Mouse (Mus musculus): ENCODE measurements around the gene Map3k19. TPM values are rescaled to one million over a fixed set of nuclear protein-coding genes. Genes with fewer than 3 reads are reported as not detected.
A peak's percentile ranks its signal among the peaks of the same experiment; 100 is the strongest.

Gene Map3k19
- not detected in 2 replicates for polyA plus RNA-seq (2016; fragmentation: Nextera tagmentation; extraction: Ambion mirVana)

DNA sequence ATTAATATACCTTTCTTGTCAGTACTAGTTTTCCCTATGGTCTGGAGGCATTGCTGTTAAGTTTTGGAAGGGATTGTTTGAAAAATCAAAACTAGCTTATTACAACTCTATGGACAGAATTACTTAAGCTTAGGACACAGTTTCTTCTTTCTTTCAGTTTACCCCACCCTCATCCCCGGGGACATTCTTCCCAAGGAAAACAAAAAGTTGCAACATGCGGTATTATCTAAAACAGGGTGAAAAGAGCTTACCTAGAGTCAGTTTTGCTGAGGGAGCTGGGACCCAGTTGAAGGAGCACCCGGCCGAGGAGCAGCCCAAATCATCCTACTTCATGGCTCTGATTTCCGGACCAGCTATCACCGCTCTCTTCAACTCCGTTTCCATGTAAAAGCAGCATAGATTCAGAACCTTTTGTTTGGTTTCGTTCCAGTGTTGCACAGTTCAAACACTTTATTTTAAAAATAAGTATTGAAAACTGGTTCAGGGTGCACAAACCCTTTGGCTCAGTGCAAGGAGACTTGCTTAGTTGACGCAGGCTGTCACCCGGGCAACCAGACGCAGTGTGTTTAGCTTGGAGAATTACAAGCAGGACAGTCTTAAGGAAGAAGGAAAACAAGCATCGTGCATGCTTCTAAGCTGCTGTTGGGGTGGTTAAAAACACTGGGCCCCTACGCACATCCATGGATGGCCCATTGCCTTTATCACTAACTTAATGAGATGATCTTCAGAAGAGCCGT is at the start of gene Map3k19:
Gene Map3k19 (minus strand): TSS at position 546 of the 737 bp plus-strand sequence.
- Histone ChIP-seq H3K4me1 (no peaks in the 10 kb centered on the region), H3K9me3 (peaks cover 13% of the 10 kb centered on the region), H3K36me3 (replicated peaks) (no peaks in the 10 kb centered on the region), H3K27ac (no peak within 1 kb of the TSS), H3K27me3 (ENCODE audit: poor library complexity, severe bottlenecking) (no peaks in the 10 kb centered on the region), H3K4me3 (no peak within 1 kb of the TSS)
- no peak for DNase-seq (ENCODE audit: extremely low spot score, low spot score)
- WGBS = 86% methylated on average over 14 of the region's 14 CpGs

GRCm38 (mm10) chr1:127899401-127899800 is 44.6 kb upstream of the Map3k19 start:
- H3K4me1 ChIP-seq = 0 out of 2 replicates have a peak, but pooled peaks cover under 1% of the 10 kb centered on the region
- H3K9me3 ChIP-seq = no peaks in the 10 kb centered on the region
- H3K4me3 ChIP-seq = no peak overlapping the region
- no peak overlapping the region for H3K27ac ChIP-seq
- 68% methylated on average over 1 of the region's 1 CpGs for WGBS
- H3K36me3 ChIP-seq (replicated peaks) = peaks cover 13% of the 10 kb centered on the region
- DNase-seq (ENCODE audit: extremely low spot score, low spot score) = no peak
- no peaks in the 10 kb centered on the region for H3K27me3 ChIP-seq (ENCODE audit: poor library complexity, severe bottlenecking)

GRCm38 (mm10) chr1:127869276-127869675 is 14.4 kb upstream of the Map3k19 start:
- peak overlapping the region; percentile 88; the same call in 1 of the 2 replicates for H3K27ac ChIP-seq
- H3K27me3 ChIP-seq (ENCODE audit: poor library complexity, severe bottlenecking) = no peaks in the 10 kb centered on the region
- H3K36me3 ChIP-seq (replicated peaks) = peaks cover 35% of the 10 kb centered on the region
- peaks cover 12% of the 10 kb centered on the region for H3K4me1 ChIP-seq
- 52% methylated on average over 8 of the region's 8 CpGs for WGBS
- peak overlapping the region; percentile 85 for H3K4me3 ChIP-seq
- no peak for DNase-seq (ENCODE audit: extremely low spot score, low spot score)
- H3K9me3 ChIP-seq = no peaks in the 10 kb centered on the region

GRCm38 (mm10) chr1:127868300-127869261 is 13.8 kb upstream of the Map3k19 start, which contains the start of gene Rab3gap1:
TSS of gene Rab3gap1 (plus strand) at chr1:127868773.
- Histone ChIP-seq H3K4me1 (peaks cover 12% of the 10 kb centered on the region), H3K36me3 (replicated peaks) (peaks cover 28% of the 10 kb centered on the region), H3K9me3 (no peaks in the 10 kb centered on the region), H3K27me3 (ENCODE audit: poor library complexity, severe bottlenecking) (no peaks in the 10 kb centered on the region), H3K27ac (peak within 1 kb of the TSS; percentile 88), H3K4me3 (peak within 1 kb of the TSS; percentile 85)
- DNase-seq (ENCODE audit: extremely low spot score, low spot score) = peak; percentile 88
- WGBS = 12% methylated on average over 47 of the region's 47 CpGs

- Histone ChIP-seq H3K4me3 (no peak overlapping the region), H3K36me3 (replicated peaks) (no peaks in the 10 kb centered on the region), H3K4me1 (no peaks in the 10 kb centered on the region), H3K9me3 (no peaks in the 10 kb centered on the region), H3K27me3 (ENCODE audit: poor library complexity, severe bottlenecking) (no peaks in the 10 kb centered on the region), H3K27ac (no peak overlapping the region)
- no peak for DNase-seq (ENCODE audit: extremely low spot score, low spot score)
- 62% methylated on average over 7 of the region's 7 CpGs for WGBS
Observed at GRCm38 (mm10) chr1:127863806-127864205, 9.0 kb upstream of the Map3k19 start.

DNA sequence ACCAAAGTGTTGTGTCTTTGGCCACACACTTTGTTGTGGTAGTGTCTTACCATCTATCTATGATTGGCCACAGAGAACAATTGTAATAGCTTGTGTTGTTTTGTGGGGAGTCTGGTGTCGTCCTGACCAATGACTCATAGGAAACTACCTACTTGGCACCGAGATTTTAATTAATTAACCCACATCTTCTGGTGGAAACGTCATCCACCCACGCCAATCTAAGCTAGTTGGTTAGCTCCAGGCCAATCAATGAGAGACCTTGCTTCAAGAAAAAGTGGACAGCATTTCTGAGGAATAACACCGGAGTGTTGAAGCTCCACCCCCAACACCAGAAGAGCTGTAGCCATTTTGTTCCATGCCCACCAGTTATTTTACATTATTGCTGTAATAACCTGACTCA is 7.1 kb upstream of the Map3k19 start:
- WGBS = 91% methylated on average over 5 of the region's 5 CpGs
- H3K27me3 ChIP-seq (ENCODE audit: poor library complexity, severe bottlenecking) = no peaks in the 10 kb centered on the region
- no peaks in the 10 kb centered on the region for H3K9me3 ChIP-seq
- H3K36me3 ChIP-seq (replicated peaks) = no peaks in the 10 kb centered on the region
- no peak overlapping the region for H3K4me3 ChIP-seq
- no peaks in the 10 kb centered on the region for H3K4me1 ChIP-seq
- no peak overlapping the region for H3K27ac ChIP-seq
- DNase-seq (ENCODE audit: extremely low spot score, low spot score) = no peak

DNA sequence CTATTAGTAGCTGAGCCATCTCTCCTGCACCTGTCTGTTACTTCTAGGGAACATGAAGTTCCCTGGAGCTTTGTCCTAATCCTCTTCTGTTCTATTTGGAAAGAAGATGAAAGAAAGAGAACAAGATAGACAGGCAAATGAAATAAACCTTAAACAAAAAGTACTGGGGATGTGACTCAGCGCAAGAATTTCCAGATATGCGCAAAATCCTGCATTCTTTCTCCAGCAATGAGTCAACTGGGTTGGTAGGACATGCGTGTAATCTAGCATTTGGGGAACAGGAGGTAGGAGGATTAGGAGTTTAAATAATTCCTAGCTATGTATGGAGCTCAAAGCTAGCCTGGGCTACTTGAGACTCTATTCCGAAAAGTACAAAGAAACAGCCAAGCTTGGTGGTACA is 5.7 kb upstream of the Map3k19 start:
- no peaks in the 10 kb centered on the region for H3K4me1 ChIP-seq
- no peak overlapping the region for H3K27ac ChIP-seq
- no peaks in the 10 kb centered on the region for H3K27me3 ChIP-seq (ENCODE audit: poor library complexity, severe bottlenecking)
- no peak overlapping the region for H3K4me3 ChIP-seq
- no peaks in the 10 kb centered on the region for H3K9me3 ChIP-seq
- WGBS = 96% methylated on average over 4 of the region's 4 CpGs
- DNase-seq (ENCODE audit: extremely low spot score, low spot score) = no peak
- H3K36me3 ChIP-seq (replicated peaks) = no peaks in the 10 kb centered on the region

DNA sequence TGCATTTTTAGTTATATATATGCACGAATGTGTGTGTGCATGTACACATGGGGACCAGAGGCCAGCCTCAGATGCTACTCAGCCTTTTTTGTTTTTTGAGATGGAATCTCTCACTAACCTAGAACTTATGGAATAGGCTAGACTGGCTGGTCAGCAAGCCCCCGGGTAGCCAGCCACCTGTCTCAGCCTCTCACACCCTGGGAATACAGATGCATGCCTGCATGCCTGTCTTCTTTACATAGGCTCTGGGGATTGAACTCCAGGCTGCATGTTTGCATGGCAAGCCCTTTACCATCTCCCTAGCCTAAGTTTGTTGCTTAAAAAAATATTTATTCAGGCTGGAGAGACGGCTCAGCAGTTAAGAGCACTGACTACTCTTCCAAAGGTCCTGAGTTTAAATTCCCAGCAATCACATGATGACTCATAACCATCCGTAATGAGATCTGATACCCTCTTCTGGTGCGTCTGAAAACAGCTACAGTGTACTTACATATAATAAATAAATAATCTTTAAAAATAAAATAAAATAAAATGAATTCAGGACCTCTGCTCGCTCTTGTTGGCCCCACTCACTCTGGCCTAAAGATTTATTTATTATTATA is 5.1 kb upstream of the Map3k19 start:
- no peak overlapping the region for H3K27ac ChIP-seq
- WGBS = 88% methylated on average over 6 of the region's 6 CpGs
- H3K27me3 ChIP-seq (ENCODE audit: poor library complexity, severe bottlenecking) = no peaks in the 10 kb centered on the region
- no peaks in the 10 kb centered on the region for H3K9me3 ChIP-seq
- no peaks in the 10 kb centered on the region for H3K36me3 ChIP-seq (replicated peaks)
- H3K4me1 ChIP-seq = no peaks in the 10 kb centered on the region
- no peak overlapping the region for H3K4me3 ChIP-seq
- no peak for DNase-seq (ENCODE audit: extremely low spot score, low spot score)

- no peak for DNase-seq (ENCODE audit: extremely low spot score, low spot score)
- H3K4me3 ChIP-seq = no peak overlapping the region
- no peaks in the 10 kb centered on the region for H3K36me3 ChIP-seq (replicated peaks)
- no peaks in the 10 kb centered on the region for H3K4me1 ChIP-seq
- H3K27me3 ChIP-seq (ENCODE audit: poor library complexity, severe bottlenecking) = no peaks in the 10 kb centered on the region
- WGBS = 89% methylated on average over 9 of the region's 9 CpGs
- H3K9me3 ChIP-seq = no peaks in the 10 kb centered on the region
- H3K27ac ChIP-seq = no peak overlapping the region
Observed at GRCm38 (mm10) chr1:127858945-127859648, 4.3 kb upstream of the Map3k19 start.

GRCm38 (mm10) chr1:127850075-127850610 is 4.7 kb downstream of the Map3k19 start:
- Histone ChIP-seq H3K27me3 (ENCODE audit: poor library complexity, severe bottlenecking) (no peaks in the 10 kb centered on the region), H3K4me1 (no peaks in the 10 kb centered on the region), H3K27ac (no peak overlapping the region), H3K36me3 (replicated peaks) (no peaks in the 10 kb centered on the region), H3K4me3 (no peak overlapping the region), H3K9me3 (peaks cover 13% of the 10 kb centered on the region)
- 90% methylated on average over 7 of the region's 7 CpGs for WGBS
- DNase-seq (ENCODE audit: extremely low spot score, low spot score) = no peak

DNA sequence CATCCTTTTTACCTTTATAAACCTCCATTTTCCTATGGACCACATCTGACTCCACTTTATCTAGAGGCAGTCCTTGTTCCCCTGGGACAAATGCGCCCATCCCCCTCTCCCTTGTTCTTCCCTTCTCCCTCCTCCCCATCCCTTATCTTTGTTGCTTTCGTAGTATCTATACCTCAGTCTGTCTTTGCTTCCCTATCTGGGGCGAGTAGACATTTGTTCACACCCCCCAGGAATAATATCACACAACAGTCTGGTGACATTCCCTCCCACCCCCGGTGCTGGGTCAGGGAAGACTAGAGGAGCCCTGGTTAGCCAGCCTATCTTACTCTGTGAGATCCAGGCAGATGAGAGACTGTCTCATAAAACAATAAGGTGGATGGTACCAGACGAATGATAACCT is 9.4 kb downstream of the Map3k19 start:
- no peak for DNase-seq (ENCODE audit: extremely low spot score, low spot score)
- WGBS = 80% methylated on average over 5 of the region's 5 CpGs

DNA sequence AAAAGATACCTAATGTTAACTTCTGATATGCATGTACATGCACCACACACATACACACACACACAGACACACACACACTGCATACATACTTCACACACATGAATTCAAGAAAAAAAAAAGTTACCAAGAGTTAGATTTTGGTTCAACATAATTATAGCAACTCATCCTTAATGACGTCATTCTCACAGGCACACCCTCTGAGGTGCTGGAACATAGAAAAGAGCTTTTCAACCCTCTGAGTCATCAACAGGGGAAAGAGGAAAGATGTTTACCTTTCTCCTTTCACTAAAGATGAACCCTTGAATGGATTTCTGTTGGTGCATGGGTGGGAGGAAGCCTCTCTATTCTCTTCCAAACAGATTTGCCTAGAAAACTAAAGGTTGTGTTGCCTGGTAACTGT is 16.2 kb downstream of the Map3k19 start:
- WGBS = 87% methylated on average over 1 of the region's 1 CpGs

More for the DNA sequence above, 9.4 kb downstream of the Map3k19 start:
- Histone ChIP-seq H3K9me3 (no peaks in the 10 kb centered on the region), H3K27ac (no peak overlapping the region), H3K4me1 (no peaks in the 10 kb centered on the region), H3K36me3 (replicated peaks) (no peaks in the 10 kb centered on the region), H3K27me3 (ENCODE audit: poor library complexity, severe bottlenecking) (no peaks in the 10 kb centered on the region), H3K4me3 (no peak overlapping the region)

More for the DNA sequence above, 16.2 kb downstream of the Map3k19 start:
- DNase-seq (ENCODE audit: extremely low spot score, low spot score) = no peak
- H3K4me3 ChIP-seq = no peak overlapping the region
- no peak overlapping the region for H3K27ac ChIP-seq
- H3K36me3 ChIP-seq (replicated peaks) = no peaks in the 10 kb centered on the region
- no peaks in the 10 kb centered on the region for H3K27me3 ChIP-seq (ENCODE audit: poor library complexity, severe bottlenecking)
- H3K9me3 ChIP-seq = no peaks in the 10 kb centered on the region
- H3K4me1 ChIP-seq = no peaks in the 10 kb centered on the region

Data from forebrain, embryonic 10.5 days (tissue).